Mouse (Mus musculus) kidney, postnatal 0 days (tissue): Measurements from ENCODE around the gene Nr3c2. TPM values are rescaled to one million over a fixed set of nuclear protein-coding genes. Genes with fewer than 3 reads are reported as not detected.
A peak's percentile ranks its signal among the peaks of the same experiment; 100 is the strongest.

Experiments used
- ATAC-seq: fragments of 200-750 bp; cut with Nextera tagmentation; replicated peaks from 2 replicates; pipeline ENCODE4 v1.8.0; 2017; ENCODE audit warnings: low read depth, moderate number of reproducible peaks, moderate TSS enrichment, moderate library complexity; ENCODE audit not compliant: low FRiP score
- DNase-seq: peaks from one replicate; pipeline ENCODE4 v3.0.0-alpha.2; 2016; ENCODE audit warnings: low spot score
- H3K27ac ChIP-seq: fragments of 300-500 bp; sonication (generic); 2 replicates; pipeline ENCODE4 v1.5.1; 2014; ENCODE audit warnings: mild to moderate bottlenecking
- H3K27me3 ChIP-seq: fragments of 300-500 bp; sonication (generic); 2 replicates; pipeline ENCODE4 v1.6.1; 2014; ENCODE audit warnings: low read length, mixed read lengths; ENCODE audit not compliant: insufficient read depth
- H3K36me3 ChIP-seq: fragments of 300-500 bp; sonication (generic); 2 replicates; pipeline ENCODE4 v1.6.1; 2014; ENCODE audit warnings: low read length, mixed read lengths; ENCODE audit not compliant: insufficient read depth
- H3K4me1 ChIP-seq: fragments of 300-500 bp; sonication (generic); replicated peaks from 2 replicates; pipeline ENCODE4 v1.6.1; 2014; ENCODE audit warnings: antibody characterized with exemption, low read length, mixed read lengths; ENCODE audit not compliant: insufficient read depth
- H3K4me2 ChIP-seq: fragments of 300-500 bp; sonication (generic); 2 replicates; pipeline ENCODE4 v1.6.1; 2014; ENCODE audit warnings: mild to moderate bottlenecking, low read length, moderate library complexity, mixed read lengths
- H3K4me3 ChIP-seq: fragments of 300-500 bp; sonication (generic); replicated peaks from 2 replicates; pipeline ENCODE4 v1.5.1; 2014; ENCODE audit warnings: low read depth, low read length
- H3K9ac ChIP-seq: fragments of 300-500 bp; sonication (generic); 2 replicates; pipeline ENCODE4 v1.6.1; 2014; ENCODE audit warnings: low read depth, low read length
- H3K9me3 ChIP-seq: fragments of 300-500 bp; sonication (generic); replicated peaks from 2 replicates; pipeline ENCODE4 v1.6.1; 2016; ENCODE audit warnings: low read length, inconsistent platforms, mixed read lengths
- CTCF ChIP-seq: IDR thresholded peaks from 2 replicates; pipeline ENCODE4 v1.5.1; 2016; ENCODE audit warnings: antibody characterized with exemption, low read depth, mild to moderate bottlenecking, moderate library complexity
- WGBS: fragments of 180-500 bp; shearing (Covaris S2); extraction: QIAGEN DNeasy Blood & Tissue Kit; methylation state at CpG from one replicate; pipeline ENCODE4 v1.1.7; 2014; 5-methylcytosine and 5-hydroxymethylcytosine counted together
- polyA plus RNA-seq: library from polyadenylated mRNA; unstranded; fragments of >200 nt; fragmentation: Nextera tagmentation; extraction: Ambion mirVana; gene quantifications from 2 replicates; pipeline ENCODE4 v1.2.1, GENCODE M21; 2015

Gene Nr3c2
- polyA plus RNA-seq, 1 experiment from 2014 or later = 8.3 TPM

DNA sequence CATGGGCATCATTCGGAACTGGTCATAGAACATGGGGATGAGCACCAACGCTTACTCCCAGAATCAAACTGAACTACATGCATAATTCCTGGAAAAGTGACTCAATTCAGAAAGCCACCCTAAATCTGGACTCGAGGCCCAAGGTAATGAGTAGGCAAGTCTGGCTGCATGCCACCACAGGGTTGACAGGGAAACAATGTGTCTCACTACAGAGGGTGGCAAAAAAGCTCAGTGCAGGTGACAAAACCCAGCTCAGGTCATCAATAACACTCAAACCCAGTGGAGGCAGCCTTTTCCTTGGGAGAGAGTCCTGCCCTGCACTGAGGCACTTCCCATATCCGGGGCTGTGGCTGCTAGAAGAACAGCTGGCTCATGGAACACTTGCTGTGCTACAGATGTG is 228.8 kb downstream of the Nr3c2 start:
- H3K9ac ChIP-seq = no peak overlapping the region
- 90% methylated on average over 4 of the region's 4 CpGs for WGBS
- H3K27me3 ChIP-seq = no peaks in the 10 kb centered on the region
- no peak overlapping the region for H3K4me2 ChIP-seq
- H3K36me3 ChIP-seq = no peaks in the 10 kb centered on the region
- H3K9me3 ChIP-seq = no peaks in the 10 kb centered on the region
- H3K4me1 ChIP-seq = 0 out of 2 replicates have a peak, but pooled peaks cover 2% of the 10 kb centered on the region
- DNase-seq (no peak), ATAC-seq (no peak)
- H3K27ac ChIP-seq = no peak overlapping the region
- TF ChIP-seq CTCF = no peak
- no peak overlapping the region for H3K4me3 ChIP-seq

DNA sequence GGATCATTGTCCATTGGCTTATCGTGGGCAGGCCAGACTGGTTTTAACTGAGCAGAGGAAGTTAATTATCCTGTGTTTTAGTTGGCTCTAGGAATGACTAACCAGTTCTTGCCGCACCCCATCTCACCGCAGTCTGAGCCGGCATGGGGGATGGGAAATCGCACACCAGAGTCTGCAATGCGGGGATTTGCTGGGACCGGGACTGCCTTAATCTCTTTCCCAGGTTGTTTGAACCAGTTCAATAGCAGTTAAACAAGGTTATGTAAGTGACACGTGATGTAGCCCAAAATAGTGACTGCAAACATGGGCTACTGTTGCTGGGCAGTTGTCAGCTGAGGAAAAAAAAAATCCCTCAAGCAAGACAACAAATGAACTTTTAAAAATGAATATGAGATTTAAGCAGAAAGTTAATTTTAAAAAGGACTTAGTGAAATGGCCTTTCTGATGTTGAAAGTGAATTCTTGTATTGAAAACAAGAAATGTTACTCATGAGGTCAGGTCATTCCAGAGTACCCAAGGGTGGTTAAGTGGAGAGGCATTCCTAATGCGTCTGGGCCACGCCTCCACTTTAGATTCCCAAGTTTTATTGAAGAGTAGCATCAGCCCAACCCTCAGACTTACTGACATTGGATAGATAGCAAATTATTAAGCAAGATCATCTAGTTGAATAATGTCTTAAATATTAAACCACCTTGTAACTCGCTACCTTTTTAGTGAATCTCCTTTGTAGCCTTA is 233.8 kb downstream of the Nr3c2 start:
- no peaks in the 10 kb centered on the region for H3K27me3 ChIP-seq
- no peak overlapping the region for H3K4me3 ChIP-seq
- no peaks in the 10 kb centered on the region; the same call in 1 of the 2 replicates for H3K9me3 ChIP-seq
- H3K4me2 ChIP-seq = peak overlapping the region; percentile 18; the same call in 1 of the 2 replicates
- TF ChIP-seq CTCF = no peak
- H3K9ac ChIP-seq = no peak overlapping the region
- ATAC-seq (peak; percentile 94), DNase-seq (peak; percentile 59)
- no peaks in the 10 kb centered on the region for H3K36me3 ChIP-seq
- peak overlapping the region; percentile 70 for H3K27ac ChIP-seq
- peaks cover 11% of the 10 kb centered on the region; the same call in 1 of the 2 replicates for H3K4me1 ChIP-seq
- 32% methylated on average over 11 of the region's 11 CpGs for WGBS

DNA sequence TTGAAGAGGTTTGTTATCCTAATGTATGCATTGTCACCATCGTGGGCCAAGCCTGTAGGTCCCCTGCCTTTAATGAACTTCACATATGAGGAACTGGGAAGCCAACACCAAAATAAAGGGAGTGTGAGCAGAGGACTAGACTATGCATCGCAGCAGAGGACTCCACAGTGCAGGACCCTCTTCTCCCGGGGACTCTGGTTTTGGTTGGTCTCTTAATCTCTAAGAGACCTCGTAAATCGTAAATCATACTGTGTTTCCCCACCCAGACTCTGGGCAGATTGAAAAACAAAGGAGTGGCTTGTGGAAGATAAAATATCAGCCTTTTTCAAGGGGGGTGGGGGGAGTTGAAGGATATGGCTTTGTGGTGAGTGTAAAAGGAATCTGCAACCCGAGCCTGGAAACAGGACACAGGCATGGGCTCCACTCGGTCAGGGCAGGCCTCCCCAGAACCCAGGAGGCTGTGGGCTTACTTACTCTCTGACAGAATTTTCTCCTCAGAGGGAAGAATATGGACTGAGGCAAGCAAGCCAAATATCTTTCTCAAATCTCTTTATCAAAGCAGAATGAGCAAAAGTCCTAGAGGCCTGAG is 234.6 kb downstream of the Nr3c2 start:
- peak overlapping the region; percentile 51; the same call in 1 of the 2 replicates for H3K27ac ChIP-seq
- TF ChIP-seq CTCF = no peak
- peak; percentile 33 for DNase-seq
- no peaks in the 10 kb centered on the region for H3K27me3 ChIP-seq
- no peak overlapping the region for H3K4me3 ChIP-seq
- H3K4me2 ChIP-seq = no peak overlapping the region
- H3K4me1 ChIP-seq = peaks cover 11% of the 10 kb centered on the region; the same call in 1 of the 2 replicates
- no peaks in the 10 kb centered on the region; the same call in 1 of the 2 replicates for H3K9me3 ChIP-seq
- 0 out of 2 replicates have a peak, but pooled peaks have one; percentile 55 for ATAC-seq
- no peaks in the 10 kb centered on the region for H3K36me3 ChIP-seq
- 20% methylated on average over 7 of the region's 7 CpGs for WGBS
- no peak overlapping the region for H3K9ac ChIP-seq

DNA sequence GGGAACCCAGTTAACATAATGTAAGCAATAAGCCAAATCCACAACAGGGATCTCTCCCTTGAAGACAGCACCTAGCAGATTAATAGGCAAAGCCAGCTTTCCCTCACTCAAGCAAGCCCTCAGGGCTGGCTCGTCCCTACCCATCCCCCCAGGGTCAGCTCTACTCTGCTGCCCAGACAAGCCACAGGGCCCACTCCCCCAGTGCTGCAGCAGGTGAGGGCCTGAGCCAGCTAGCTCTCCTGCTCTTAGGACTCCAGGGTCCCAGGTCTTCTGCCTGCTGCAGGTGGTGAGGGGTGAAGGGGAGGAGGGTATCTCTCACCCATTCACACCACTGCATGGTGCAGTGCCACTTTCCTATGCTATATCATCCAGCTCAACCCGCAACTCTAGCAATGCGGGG is 246.0 kb downstream of the Nr3c2 start:
- 81% methylated on average over 3 of the region's 3 CpGs for WGBS
- ATAC-seq (no peak), DNase-seq (no peak)
- no peak for TF ChIP-seq CTCF
- Histone ChIP-seq H3K9ac (no peak overlapping the region), H3K27ac (no peak overlapping the region), H3K4me1 (no peaks in the 10 kb centered on the region), H3K36me3 (no peaks in the 10 kb centered on the region), H3K4me2 (no peak overlapping the region), H3K27me3 (no peaks in the 10 kb centered on the region), H3K9me3 (0 out of 2 replicates have a peak, but pooled peaks cover 3% of the 10 kb centered on the region), H3K4me3 (no peak overlapping the region)

DNA sequence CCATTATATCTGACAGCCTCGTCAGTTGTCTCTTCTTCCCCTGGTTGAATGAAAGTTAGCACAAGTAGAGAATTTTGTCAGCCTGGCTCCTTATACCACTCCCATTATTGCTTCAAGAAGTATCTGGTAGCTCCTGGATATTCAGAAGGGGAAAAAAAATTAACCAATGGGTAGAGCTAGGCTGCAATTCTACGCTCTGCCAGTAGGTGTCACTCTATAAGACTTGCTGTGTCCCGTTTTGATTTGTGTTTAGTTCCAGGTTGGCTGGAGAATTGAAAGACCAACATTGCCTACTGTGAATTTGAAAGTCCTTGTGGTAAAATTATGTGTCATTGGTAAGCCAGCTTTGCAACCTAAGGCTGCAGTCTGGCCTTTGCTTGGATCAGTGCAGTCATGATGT is 255.3 kb downstream of the Nr3c2 start:
- ATAC-seq (no peak), DNase-seq (no peak)
- Histone ChIP-seq H3K27me3 (no peaks in the 10 kb centered on the region), H3K36me3 (no peaks in the 10 kb centered on the region), H3K9ac (no peak overlapping the region), H3K4me1 (no peaks in the 10 kb centered on the region), H3K9me3 (no peaks in the 10 kb centered on the region), H3K27ac (no peak overlapping the region), H3K4me3 (no peak overlapping the region), H3K4me2 (no peak overlapping the region)
- WGBS = 45% methylated on average over 3 of the region's 3 CpGs
- peak; percentile 59 for TF ChIP-seq CTCF

DNA sequence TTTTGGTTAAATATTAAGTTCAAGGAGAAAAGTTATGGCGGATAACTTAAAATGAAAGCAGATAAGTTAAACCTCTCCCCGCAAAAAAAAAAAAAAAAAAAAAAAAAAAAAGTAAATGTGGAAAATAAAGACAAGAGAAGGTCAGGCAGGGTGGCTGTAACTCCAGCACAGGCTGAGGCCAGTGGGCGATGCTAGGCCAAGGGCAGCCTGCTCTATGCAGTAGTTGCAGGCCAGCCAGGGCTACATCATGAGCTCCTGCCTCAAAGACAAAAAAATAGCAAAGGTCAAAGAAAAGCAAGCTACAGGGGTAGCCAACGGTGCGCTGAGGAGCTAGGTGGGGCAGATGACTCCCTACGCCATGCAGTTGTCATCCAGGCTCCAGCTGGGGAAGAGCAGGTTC is 270.1 kb downstream of the Nr3c2 start:
- H3K4me2 ChIP-seq = no peak overlapping the region
- H3K27me3 ChIP-seq = no peaks in the 10 kb centered on the region
- TF ChIP-seq CTCF = no peak
- H3K4me1 ChIP-seq = no peaks in the 10 kb centered on the region
- DNase-seq = no peak
- no peak overlapping the region for H3K27ac ChIP-seq
- 85% methylated on average over 6 of the region's 6 CpGs for WGBS
- no peaks in the 10 kb centered on the region for H3K9me3 ChIP-seq
- H3K9ac ChIP-seq = no peak overlapping the region
- ATAC-seq = 0 out of 2 replicates have a peak, but pooled peaks have one; percentile 36
- H3K36me3 ChIP-seq = no peaks in the 10 kb centered on the region
- no peak overlapping the region for H3K4me3 ChIP-seq
